Mouse (Mus musculus) forebrain, embryonic 15.5 days (tissue): Measurements from ENCODE around the gene Diaph3. TPM values are rescaled to one million over a fixed set of nuclear protein-coding genes. Genes with fewer than 3 reads are reported as not detected.

Experiments used
- microRNA-seq: library from miRNA; unstranded; fragments of <30 nt; microRNA quantifications from one replicate; pipeline ENCODE4, GENCODE M21; 2016
- polyA plus RNA-seq: library from polyadenylated mRNA; unstranded; fragments of >200 nt; fragmentation: Nextera tagmentation; extraction: Ambion mirVana; gene quantifications from 2 replicates; pipeline ENCODE4 v1.2.1, GENCODE M21; 2015

The Diaph3 gene
- polyA plus RNA-seq, 1 experiment from 2014 or later = 7.3 TPM

Small RNA genes lying within 50 kb of the gene (microRNA-seq; reads per million reads assigned to microRNA genes)
- gene Gm23438 = not detected
